Mouse (Mus musculus) stomach, postnatal 0 days (tissue): ENCODE results near the gene Gm28230.

Source experiments
- CTCF ChIP-seq: IDR thresholded peaks from 2 replicates; pipeline ENCODE4 v1.5.1; 2016; ENCODE audit warnings: antibody characterized with exemption, low read depth, mild to moderate bottlenecking, moderate library complexity
- EP300 ChIP-seq: optimal IDR thresholded peaks from 2 replicates; pipeline ENCODE3; 2016; ENCODE audit warnings: antibody characterized with exemption

GRCm38 (mm10) chr2:74730331-74730730 is 3.8 kb downstream of the Gm28230 start:
- TF ChIP-seq CTCF = no peak
- TF ChIP-seq EP300 = no peak
